Mouse (Mus musculus): Measurements from ENCODE around the gene Plscr2. TPM values are rescaled to one million over a fixed set of nuclear protein-coding genes. Genes with fewer than 3 reads are reported as not detected.
"Not testable (repeated sequence)": the region's sequence is repeated elsewhere in the genome, so short reads cannot be mapped to it uniquely, and the experiment has no call there.

Plscr2 gene
- polyA plus RNA-seq, 1 experiment from 2014 or later: 0.77 TPM

GRCm38 (mm10) chr9:92289675-92290074 lies 14.3 kb downstream of the Plscr2 start:
- ATAC-seq (ENCODE audit: low FRiP score, low read depth): no peak
- whole genome bisulfite sequencing: 83% methylated on average over 3 of the region's 3 CpGs

GRCm38 (mm10) chr9:92292169-92292568 lies 16.8 kb downstream of the Plscr2 start:
- 81% methylated on average over 2 of the region's 2 CpGs for WGBS
- H3K27ac ChIP-seq: no peak overlapping the region
- H3K36me3 ChIP-seq: no peaks in the 10 kb centered on the region
- no peak overlapping the region for H3K4me3 ChIP-seq
- no peaks in the 10 kb centered on the region for H3K27me3 ChIP-seq (replicated peaks)
- H3K9me3 ChIP-seq: no peaks in the 10 kb centered on the region
- H3K4me1 ChIP-seq: no peaks in the 10 kb centered on the region
- H3K4me2 ChIP-seq (replicated peaks): no peak overlapping the region
- no peak overlapping the region for H3K9ac ChIP-seq
- no peak for ATAC-seq (ENCODE audit: low FRiP score, low read depth)

More at GRCm38 (mm10) chr9:92289675-92290074, 14.3 kb downstream of the Plscr2 start:
- Histone ChIP-seq H3K4me1 (no peaks in the 10 kb centered on the region), H3K4me2 (replicated peaks) (no peak overlapping the region), H3K4me3 (no peak overlapping the region), H3K9me3 (no peaks in the 10 kb centered on the region), H3K27ac (no peak overlapping the region), H3K9ac (no peak overlapping the region), H3K27me3 (replicated peaks) (no peaks in the 10 kb centered on the region), H3K36me3 (no peaks in the 10 kb centered on the region)

- Histone ChIP-seq H3K9ac (no peak overlapping the region), H3K4me3 (no peak overlapping the region), H3K27ac (no peak overlapping the region), H3K4me2 (replicated peaks) (no peak overlapping the region), H3K4me1 (no peaks in the 10 kb centered on the region), H3K36me3 (no peaks in the 10 kb centered on the region), H3K27me3 (replicated peaks) (no peaks in the 10 kb centered on the region), H3K9me3 (no peaks in the 10 kb centered on the region)
- 75% methylated on average over 3 of the region's 3 CpGs for WGBS
- no peak for ATAC-seq (ENCODE audit: low FRiP score, low read depth)
Observed at GRCm38 (mm10) chr9:92292922-92293321, 17.5 kb downstream of the Plscr2 start.

- ATAC-seq (ENCODE audit: low FRiP score, low read depth): no peak
- no peaks in the 10 kb centered on the region for H3K36me3 ChIP-seq
- H3K27me3 ChIP-seq (replicated peaks): no peaks in the 10 kb centered on the region
- H3K4me2 ChIP-seq (replicated peaks): no peak overlapping the region
- H3K9me3 ChIP-seq: no peaks in the 10 kb centered on the region
- H3K4me3 ChIP-seq: no peak overlapping the region
- 92% methylated on average over 2 of the region's 2 CpGs for WGBS
- H3K9ac ChIP-seq: no peak overlapping the region
- H3K27ac ChIP-seq: no peak overlapping the region
- H3K4me1 ChIP-seq: no peaks in the 10 kb centered on the region
Observed at GRCm38 (mm10) chr9:92293560-92294548, 18.5 kb downstream of the Plscr2 start.

GRCm38 (mm10) chr9:92298288-92298687 lies 22.9 kb downstream of the Plscr2 start:
- ATAC-seq (ENCODE audit: low FRiP score, low read depth): no peak
- H3K4me3 ChIP-seq: no peak overlapping the region
- no peaks in the 10 kb centered on the region for H3K9me3 ChIP-seq
- H3K27me3 ChIP-seq (replicated peaks): no peaks in the 10 kb centered on the region
- no peak overlapping the region for H3K9ac ChIP-seq
- WGBS: 60% methylated on average over 1 of the region's 1 CpGs
- H3K4me1 ChIP-seq: no peaks in the 10 kb centered on the region
- H3K36me3 ChIP-seq: no peaks in the 10 kb centered on the region
- H3K4me2 ChIP-seq (replicated peaks): no peak overlapping the region
- H3K27ac ChIP-seq: no peak overlapping the region

- 74% methylated on average over 3 of the region's 3 CpGs for WGBS
Observed at GRCm38 (mm10) chr9:92301213-92301612, 25.8 kb downstream of the Plscr2 start.

GRCm38 (mm10) chr9:92305075-92305474 lies 29.7 kb downstream of the Plscr2 start:
- Histone ChIP-seq H3K4me1 (no peaks in the 10 kb centered on the region), H3K27ac (no peak overlapping the region), H3K9me3 (no peaks in the 10 kb centered on the region), H3K4me3 (no peak overlapping the region), H3K9ac (no peak overlapping the region), H3K27me3 (replicated peaks) (no peaks in the 10 kb centered on the region), H3K4me2 (replicated peaks) (no peak overlapping the region), H3K36me3 (no peaks in the 10 kb centered on the region)
- no peak for ATAC-seq (ENCODE audit: low FRiP score, low read depth)
- 75% methylated on average over 8 of the region's 8 CpGs for WGBS

More at GRCm38 (mm10) chr9:92301213-92301612, 25.8 kb downstream of the Plscr2 start:
- no peaks in the 10 kb centered on the region for H3K27me3 ChIP-seq (replicated peaks)
- no peak overlapping the region for H3K9ac ChIP-seq
- H3K4me2 ChIP-seq (replicated peaks): no peak overlapping the region
- H3K9me3 ChIP-seq: no peaks in the 10 kb centered on the region
- H3K36me3 ChIP-seq: no peaks in the 10 kb centered on the region
- H3K27ac ChIP-seq: no peak overlapping the region
- ATAC-seq (ENCODE audit: low FRiP score, low read depth): no peak
- H3K4me3 ChIP-seq: no peak overlapping the region
- H3K4me1 ChIP-seq: no peaks in the 10 kb centered on the region

- Histone ChIP-seq H3K27ac (no peak overlapping the region), H3K4me1 (no peaks in the 10 kb centered on the region), H3K27me3 (replicated peaks) (no peaks in the 10 kb centered on the region), H3K36me3 (no peaks in the 10 kb centered on the region), H3K9me3 (no peaks in the 10 kb centered on the region), H3K4me3 (no peak overlapping the region), H3K9ac (no peak overlapping the region), H3K4me2 (replicated peaks) (no peak overlapping the region)
- 71% methylated on average over 8 of the region's 8 CpGs for WGBS
- no peak for ATAC-seq (ENCODE audit: low FRiP score, low read depth)
Observed at GRCm38 (mm10) chr9:92305620-92306220, 30.3 kb downstream of the Plscr2 start.

- Histone ChIP-seq H3K9me3 (no peaks in the 10 kb centered on the region), H3K4me2 (replicated peaks) (no peak within 1 kb of the TSS), H3K27ac (no peak within 1 kb of the TSS), H3K36me3 (no peaks in the 10 kb centered on the region), H3K27me3 (replicated peaks) (no peaks in the 10 kb centered on the region), H3K4me3 (no peak within 1 kb of the TSS), H3K9ac (no peak within 1 kb of the TSS), H3K4me1 (no peaks in the 10 kb centered on the region)
- WGBS: 91% methylated on average over 1 of the region's 1 CpGs
- ATAC-seq (ENCODE audit: low FRiP score, low read depth): no peak
Observed at GRCm38 (mm10) chr9:92309077-92309476, 33.7 kb downstream of the Plscr2 start, which contains the start of gene 1700057G04Rik. 1700057G04Rik (plus strand) TSS chr9:92309377.

GRCm38 (mm10) chr9:92316791-92317190 lies 41.4 kb downstream of the Plscr2 start:
- Histone ChIP-seq H3K4me2 (replicated peaks) (no peak overlapping the region), H3K9ac (no peak overlapping the region), H3K27ac (no peak overlapping the region), H3K27me3 (replicated peaks) (no peaks in the 10 kb centered on the region), H3K4me1 (no peaks in the 10 kb centered on the region), H3K4me3 (no peak overlapping the region), H3K36me3 (no peaks in the 10 kb centered on the region), H3K9me3 (no peaks in the 10 kb centered on the region)
- no peak for ATAC-seq (ENCODE audit: low FRiP score, low read depth)
- 97% methylated on average over 3 of the region's 3 CpGs for WGBS

- not testable (repeated sequence) for H3K4me2 ChIP-seq (replicated peaks); H3K9me3 ChIP-seq; H3K4me1 ChIP-seq; ATAC-seq (ENCODE audit: low FRiP score, low read depth); H3K4me3 ChIP-seq; H3K9ac ChIP-seq; H3K27me3 ChIP-seq (replicated peaks); H3K27ac ChIP-seq; H3K36me3 ChIP-seq
- WGBS: 80% methylated on average over 9 of the region's 9 CpGs
Observed at GRCm38 (mm10) chr9:92325936-92326335, 50.5 kb downstream of the Plscr2 start.

GRCm38 (mm10) chr9:92326813-92327212 lies 51.4 kb downstream of the Plscr2 start:
- H3K27me3 ChIP-seq (replicated peaks): no peaks in the 10 kb centered on the region

More at GRCm38 (mm10) chr9:92326813-92327212, 51.4 kb downstream of the Plscr2 start:
- no peak overlapping the region for H3K9ac ChIP-seq
- no peaks in the 10 kb centered on the region for H3K9me3 ChIP-seq
- no peaks in the 10 kb centered on the region for H3K4me1 ChIP-seq
- no peak overlapping the region for H3K4me2 ChIP-seq (replicated peaks)
- WGBS: 90% methylated on average over 4 of the region's 4 CpGs
- ATAC-seq (ENCODE audit: low FRiP score, low read depth): no peak
- no peak overlapping the region for H3K27ac ChIP-seq
- no peak overlapping the region for H3K4me3 ChIP-seq
- H3K36me3 ChIP-seq: no peaks in the 10 kb centered on the region

Data from neural tube, embryonic 12.5 days (tissue).